Mouse (Mus musculus): ENCODE measurements at regions not wholly inside any gene's neighbourhood (a gene's known extent, or its start where the extent isn't known, plus 50 kb on each side); places are given as distances from the start of the nearest gene placed in this dataset.

- TF ChIP-seq ZNF384 (IDR thresholded peaks at IDR 0.05; ENCODE audit: low read depth, low read length) = no peak
- no peak for TF ChIP-seq HCFC1 (IDR thresholded peaks at IDR 0.05; ENCODE audit: borderline replicate concordance, insufficient read depth, low read length)
- no peak for TF ChIP-seq CHD2 (IDR thresholded peaks at IDR 0.05; ENCODE audit: low read depth, low read length)
- TF ChIP-seq MAFK (IDR thresholded peaks at IDR 0.05; ENCODE audit: insufficient read depth, low read depth, low read length) = no peak
Observed at GRCm38 (mm10) chr11:114484668-114484953, 183.7 kb upstream of the Rpl38 start.

Data from ES-E14 (cell line).